Mouse (Mus musculus) hindbrain, embryonic 12.5 days (tissue): ENCODE data around the gene C9orf72. TPM values are rescaled to one million over a fixed set of nuclear protein-coding genes. Genes with fewer than 3 reads are reported as not detected.

Source experiments
- ATAC-seq: fragments of 200-750 bp; cut with Nextera tagmentation; 2 replicates; pipeline ENCODE4 v1.8.0; 2017; ENCODE audit warnings: moderate TSS enrichment; ENCODE audit not compliant: low FRiP score
- H3K27ac ChIP-seq: fragments of 300-500 bp; sonication (generic); 2 replicates; pipeline ENCODE4 v1.5.1; 2016; ENCODE audit warnings: mild to moderate bottlenecking
- H3K27me3 ChIP-seq: fragments of 300-500 bp; sonication (generic); 2 replicates; pipeline ENCODE4 v1.6.1; 2016; ENCODE audit warnings: mild to moderate bottlenecking
- H3K36me3 ChIP-seq: fragments of 300-500 bp; sonication (generic); 2 replicates; pipeline ENCODE4 v1.6.1; 2016; ENCODE audit warnings: mild to moderate bottlenecking
- H3K4me1 ChIP-seq: fragments of 300-500 bp; sonication (generic); 2 replicates; pipeline ENCODE4 v1.6.1; 2016
- H3K4me2 ChIP-seq: fragments of 300-500 bp; sonication (generic); replicated peaks from 2 replicates; pipeline ENCODE4 v1.6.1; 2016; ENCODE audit warnings: mild to moderate bottlenecking
- H3K4me3 ChIP-seq: fragments of 300-500 bp; sonication (generic); 2 replicates; pipeline ENCODE4 v1.5.1; 2016; ENCODE audit warnings: mild to moderate bottlenecking
- H3K9ac ChIP-seq: fragments of 300-500 bp; sonication (generic); 2 replicates; pipeline ENCODE4 v1.6.1; 2016; ENCODE audit warnings: mild to moderate bottlenecking, moderate library complexity
- H3K9me3 ChIP-seq: fragments of 300-500 bp; sonication (generic); replicated peaks from 2 replicates; pipeline ENCODE4 v1.6.1; 2016; ENCODE audit warnings: mild to moderate bottlenecking
- WGBS: fragments of 180-500 bp; shearing (Covaris S2); methylation state at CpG from one replicate; pipeline ENCODE4 v1.1.7; 2016; 5-methylcytosine and 5-hydroxymethylcytosine counted together
- polyA plus RNA-seq: library from polyadenylated mRNA; unstranded; fragments of >200 nt; fragmentation: Nextera tagmentation; extraction: Ambion mirVana; gene quantifications from 2 replicates; pipeline ENCODE4 v1.2.1, GENCODE M21; 2016

Gene C9orf72
- polyA plus RNA-seq, 1 experiment from 2014 or later: 26.4 TPM

- no peak overlapping the region for H3K27ac ChIP-seq
- no peaks in the 10 kb centered on the region for H3K27me3 ChIP-seq
- H3K9me3 ChIP-seq: no peaks in the 10 kb centered on the region
- no peak overlapping the region for H3K4me3 ChIP-seq
- WGBS: 41% methylated on average over 4 of the region's 4 CpGs
- H3K36me3 ChIP-seq: peaks cover 10% of the 10 kb centered on the region; the same call in 1 of the 2 replicates
- ATAC-seq: no peak
- H3K4me1 ChIP-seq: peaks cover 8% of the 10 kb centered on the region; the same call in 1 of the 2 replicates
- H3K4me2 ChIP-seq: no peak overlapping the region
- no peak overlapping the region for H3K9ac ChIP-seq
Measured at GRCm38 (mm10) chr4:35221903-35222302, 4.1 kb downstream of the C9orf72 start.

DNA sequence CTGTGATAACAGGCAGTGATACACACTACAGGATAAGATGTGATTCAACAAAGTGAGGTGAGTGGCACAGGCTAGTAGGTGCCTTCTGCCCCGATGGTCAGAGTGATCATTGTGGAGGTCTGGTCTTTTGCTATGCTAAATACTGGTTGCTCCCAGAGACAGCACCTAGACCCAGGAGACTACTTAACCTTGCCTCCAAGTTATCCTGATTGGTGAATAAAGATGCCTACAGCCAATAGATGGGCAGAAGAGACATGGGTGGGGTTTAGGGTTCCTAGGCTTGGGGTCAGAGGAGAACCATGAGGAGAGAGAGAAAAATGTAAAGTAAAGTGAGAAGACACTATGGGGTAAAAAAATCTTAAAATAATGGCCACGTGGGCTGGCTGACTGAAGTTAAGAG, 4.8 kb downstream of the C9orf72 start:
- no peaks in the 10 kb centered on the region for H3K9me3 ChIP-seq
- 24% methylated on average over 2 of the region's 2 CpGs for WGBS
- H3K4me1 ChIP-seq: peaks cover 8% of the 10 kb centered on the region; the same call in 1 of the 2 replicates
- H3K36me3 ChIP-seq: peaks cover 12% of the 10 kb centered on the region; the same call in 1 of the 2 replicates
- no peak for ATAC-seq
- no peak overlapping the region for H3K27ac ChIP-seq
- no peak overlapping the region for H3K4me2 ChIP-seq
- no peak overlapping the region for H3K9ac ChIP-seq
- H3K4me3 ChIP-seq: no peak overlapping the region
- H3K27me3 ChIP-seq: no peaks in the 10 kb centered on the region

DNA sequence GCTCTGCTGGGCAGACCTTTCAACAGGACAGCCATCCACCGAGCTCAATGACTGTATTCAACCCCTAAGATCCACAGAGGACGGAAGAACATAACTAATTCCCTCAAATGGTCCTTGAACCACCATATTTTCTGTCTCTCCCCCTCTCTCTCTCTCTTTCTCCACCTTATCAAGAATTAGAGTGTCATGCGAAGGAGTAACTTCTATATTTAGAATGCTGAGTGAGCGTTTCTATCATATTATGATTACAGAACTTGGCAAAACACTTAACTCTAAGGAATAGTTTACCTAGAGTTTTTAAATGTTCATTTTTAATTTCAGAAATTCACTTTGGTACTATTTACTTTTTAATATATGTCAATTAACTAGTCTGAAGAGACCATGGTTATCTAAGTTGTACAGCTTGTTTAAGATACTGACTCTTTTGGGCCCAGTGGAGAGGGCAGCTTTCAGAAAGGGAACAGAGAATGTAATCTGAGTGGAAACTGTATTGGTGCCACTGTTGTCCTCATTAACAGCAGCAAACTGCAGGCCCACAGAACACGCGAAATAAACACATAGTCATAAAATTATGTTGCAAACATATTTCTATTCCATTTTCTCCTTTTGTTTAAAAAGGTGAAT, 5.8 kb downstream of the C9orf72 start:
- WGBS: 82% methylated on average over 6 of the region's 6 CpGs

GRCm38 (mm10) chr4:35204659-35205058, 21.3 kb downstream of the C9orf72 start:
- Histone ChIP-seq H3K36me3 (peaks cover 27% of the 10 kb centered on the region), H3K27me3 (no peaks in the 10 kb centered on the region), H3K27ac (no peak overlapping the region), H3K4me3 (no peak overlapping the region), H3K4me1 (no peaks in the 10 kb centered on the region), H3K9me3 (no peaks in the 10 kb centered on the region), H3K9ac (no peak overlapping the region), H3K4me2 (no peak overlapping the region)
- no peak for ATAC-seq
- WGBS: 64% methylated on average over 7 of the region's 7 CpGs

More for the DNA sequence above, 5.8 kb downstream of the C9orf72 start:
- H3K4me2 ChIP-seq: no peak overlapping the region
- ATAC-seq: no peak
- no peaks in the 10 kb centered on the region for H3K9me3 ChIP-seq
- peaks cover 21% of the 10 kb centered on the region; the same call in 1 of the 2 replicates for H3K36me3 ChIP-seq
- H3K4me3 ChIP-seq: no peak overlapping the region
- H3K4me1 ChIP-seq: peaks cover 8% of the 10 kb centered on the region; the same call in 1 of the 2 replicates
- no peaks in the 10 kb centered on the region for H3K27me3 ChIP-seq
- no peak overlapping the region for H3K9ac ChIP-seq
- no peak overlapping the region for H3K27ac ChIP-seq

- Histone ChIP-seq H3K4me1 (no peaks in the 10 kb centered on the region), H3K9me3 (no peaks in the 10 kb centered on the region), H3K36me3 (peaks cover 23% of the 10 kb centered on the region), H3K27ac (no peak overlapping the region), H3K4me3 (no peak overlapping the region), H3K27me3 (no peaks in the 10 kb centered on the region), H3K4me2 (no peak overlapping the region), H3K9ac (no peak overlapping the region)
- no peak for ATAC-seq
- 95% methylated on average over 2 of the region's 2 CpGs for WGBS
Measured at GRCm38 (mm10) chr4:35203724-35204123, 22.3 kb downstream of the C9orf72 start.

DNA sequence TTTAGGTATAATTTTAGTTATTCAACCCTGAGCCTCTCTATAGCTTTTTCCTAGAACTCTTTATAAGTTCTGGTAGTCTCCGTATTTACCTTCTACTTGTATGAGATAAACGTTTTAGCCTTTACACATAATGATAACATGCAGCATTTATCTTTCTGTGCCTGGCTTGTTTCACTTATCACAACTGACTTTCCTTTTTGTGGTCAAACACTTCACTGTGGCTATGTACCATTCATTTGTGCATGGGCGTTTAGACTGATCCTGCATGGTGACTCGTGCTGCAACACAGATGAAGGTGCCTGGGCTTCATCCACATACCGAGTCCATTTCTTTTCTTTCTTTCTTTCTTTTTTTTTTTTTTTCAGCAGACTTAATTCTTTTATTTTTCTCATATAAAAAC, 24.3 kb downstream of the C9orf72 start:
- H3K4me2 ChIP-seq: no peak overlapping the region
- H3K9me3 ChIP-seq: no peaks in the 10 kb centered on the region
- 94% methylated on average over 5 of the region's 5 CpGs for WGBS
- no peaks in the 10 kb centered on the region for H3K4me1 ChIP-seq
- H3K27ac ChIP-seq: no peak overlapping the region
- H3K36me3 ChIP-seq: peaks cover 26% of the 10 kb centered on the region
- ATAC-seq: no peak
- H3K9ac ChIP-seq: no peak overlapping the region
- no peaks in the 10 kb centered on the region for H3K27me3 ChIP-seq
- H3K4me3 ChIP-seq: no peak overlapping the region

DNA sequence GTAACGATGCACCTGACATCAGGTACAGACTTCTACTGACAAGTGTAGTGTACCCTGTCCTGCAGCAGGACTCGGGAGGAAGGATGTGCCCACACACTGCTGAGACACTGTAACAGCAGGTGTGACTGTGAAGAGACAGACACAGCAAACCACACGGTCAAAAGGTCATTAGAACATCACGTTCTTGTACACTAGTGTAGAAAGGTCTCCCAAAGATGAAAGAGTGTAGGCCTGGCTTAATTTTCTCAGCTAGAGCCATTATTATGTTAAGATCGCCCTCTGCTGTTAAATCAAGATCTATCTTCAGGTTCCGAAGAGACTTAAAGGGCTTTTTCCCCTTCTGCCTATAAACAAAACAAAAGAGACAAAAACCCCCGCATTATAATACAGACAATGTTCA, 33.2 kb downstream of the C9orf72 start:
- ATAC-seq: no peak
- Histone ChIP-seq H3K9me3 (no peaks in the 10 kb centered on the region), H3K4me1 (no peaks in the 10 kb centered on the region), H3K27me3 (no peaks in the 10 kb centered on the region), H3K27ac (no peak overlapping the region), H3K36me3 (peaks cover 4% of the 10 kb centered on the region; the same call in 1 of the 2 replicates), H3K4me3 (no peak overlapping the region), H3K9ac (no peak overlapping the region), H3K4me2 (no peak overlapping the region)
- WGBS: 39% methylated on average over 7 of the region's 7 CpGs

DNA sequence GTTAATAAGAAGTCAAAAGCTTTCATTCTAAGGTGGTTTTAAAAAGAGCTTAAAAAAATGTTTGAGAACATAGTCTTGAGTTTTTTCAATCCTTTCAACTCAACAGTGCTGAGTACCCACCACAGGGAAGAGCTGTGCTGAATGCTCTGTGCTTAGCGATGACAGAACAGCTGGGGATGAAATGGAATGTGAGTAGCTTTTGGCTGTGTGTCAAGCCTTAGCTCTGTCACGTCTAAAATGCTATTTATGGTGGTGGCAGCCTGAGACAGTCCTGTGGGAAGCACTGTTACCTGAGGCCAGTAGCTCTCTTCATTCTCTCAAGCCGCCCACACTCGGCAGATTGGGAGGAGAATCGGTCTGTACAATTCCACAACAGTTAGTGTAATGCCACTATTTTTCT, 36.2 kb downstream of the C9orf72 start:
- Histone ChIP-seq H3K27ac (no peak overlapping the region), H3K9ac (no peak overlapping the region), H3K4me2 (no peak overlapping the region), H3K36me3 (no peaks in the 10 kb centered on the region), H3K9me3 (no peaks in the 10 kb centered on the region), H3K4me1 (no peaks in the 10 kb centered on the region), H3K4me3 (no peak overlapping the region), H3K27me3 (no peaks in the 10 kb centered on the region)
- WGBS: 71% methylated on average over 5 of the region's 5 CpGs
- no peak for ATAC-seq

DNA sequence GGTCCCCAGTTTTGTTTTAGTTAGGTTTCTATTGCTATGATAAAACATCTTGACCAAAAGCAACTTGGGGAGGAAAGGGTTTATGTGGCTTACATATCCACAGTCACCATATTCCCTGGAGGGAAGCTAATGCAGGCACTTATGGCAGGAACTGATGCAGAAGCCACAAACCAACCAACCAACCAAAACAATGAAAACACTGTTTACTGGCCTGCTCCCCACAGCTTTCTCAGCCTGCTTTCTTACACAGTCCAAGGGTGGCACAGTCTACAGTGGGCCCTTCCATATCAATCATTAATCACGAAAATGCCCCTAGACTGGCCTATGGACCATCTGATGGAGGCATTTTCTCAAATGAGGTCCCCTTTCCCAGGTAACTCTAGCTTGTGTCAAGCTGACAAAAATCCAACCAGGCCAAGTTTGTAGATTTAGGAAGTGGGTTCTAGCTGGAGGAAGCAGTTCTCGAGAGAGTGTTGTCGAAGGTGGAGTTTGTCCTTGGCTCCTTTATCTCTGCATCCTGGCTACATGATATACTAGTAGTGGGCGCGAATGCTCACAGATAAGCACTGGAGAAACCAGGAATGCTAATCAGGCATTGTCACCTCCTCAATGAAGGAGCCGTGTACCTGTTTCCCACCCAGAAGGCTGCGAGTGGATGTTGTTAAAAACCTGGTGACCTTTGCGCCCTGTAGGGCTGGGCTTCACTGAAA, 38.2 kb downstream of the C9orf72 start:
- Histone ChIP-seq H3K4me2 (no peak overlapping the region), H3K4me3 (no peak overlapping the region), H3K36me3 (no peaks in the 10 kb centered on the region), H3K9me3 (no peaks in the 10 kb centered on the region), H3K9ac (no peak overlapping the region), H3K27me3 (no peaks in the 10 kb centered on the region), H3K27ac (no peak overlapping the region), H3K4me1 (no peaks in the 10 kb centered on the region)
- no peak for ATAC-seq
- 96% methylated on average over 8 of the region's 8 CpGs for WGBS

- H3K9ac ChIP-seq: no peak overlapping the region
- 72% methylated on average over 12 of the region's 12 CpGs for WGBS
- ATAC-seq: no peak
Measured at GRCm38 (mm10) chr4:35177926-35178645, 47.9 kb downstream of the C9orf72 start.

DNA sequence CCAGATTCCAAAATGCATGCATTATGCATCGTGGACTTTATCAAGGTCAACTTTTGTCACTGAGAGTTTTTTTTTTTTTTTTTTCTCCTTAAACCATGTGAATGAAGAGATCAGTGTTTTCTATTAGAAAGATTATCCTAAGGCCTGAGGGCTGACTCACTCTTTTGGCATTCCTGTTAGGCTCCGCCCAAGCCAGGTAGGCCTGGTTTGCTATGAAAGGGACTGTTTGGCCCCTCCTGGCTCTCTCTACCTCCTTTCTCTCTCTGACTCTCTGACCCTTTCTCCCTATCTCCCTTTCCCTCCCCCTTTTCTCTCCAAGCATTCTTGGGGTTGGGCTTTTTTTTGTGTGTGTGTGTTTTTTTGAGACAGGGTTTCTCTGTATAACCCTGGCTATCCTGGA, 50.4 kb downstream of the C9orf72 start:
- Histone ChIP-seq H3K4me2 (no peak overlapping the region), H3K9ac (no peak overlapping the region), H3K27ac (no peak overlapping the region), H3K4me1 (no peaks in the 10 kb centered on the region), H3K27me3 (no peaks in the 10 kb centered on the region), H3K36me3 (no peaks in the 10 kb centered on the region), H3K4me3 (no peak overlapping the region), H3K9me3 (no peaks in the 10 kb centered on the region)
- WGBS: 84% methylated on average over 2 of the region's 2 CpGs
- ATAC-seq: no peak

More at GRCm38 (mm10) chr4:35177926-35178645, 47.9 kb downstream of the C9orf72 start:
- no peak overlapping the region for H3K4me3 ChIP-seq
- no peaks in the 10 kb centered on the region for H3K27me3 ChIP-seq
- H3K4me2 ChIP-seq: no peak overlapping the region
- H3K36me3 ChIP-seq: no peaks in the 10 kb centered on the region
- no peak overlapping the region for H3K27ac ChIP-seq
- H3K9me3 ChIP-seq: no peaks in the 10 kb centered on the region
- H3K4me1 ChIP-seq: no peaks in the 10 kb centered on the region

GRCm38 (mm10) chr4:35173551-35173950, 52.4 kb downstream of the C9orf72 start:
- Histone ChIP-seq H3K36me3 (no peaks in the 10 kb centered on the region), H3K27ac (no peak overlapping the region), H3K9ac (no peak overlapping the region), H3K4me1 (no peaks in the 10 kb centered on the region), H3K27me3 (no peaks in the 10 kb centered on the region), H3K4me2 (no peak overlapping the region), H3K9me3 (no peaks in the 10 kb centered on the region), H3K4me3 (no peak overlapping the region)
- ATAC-seq: no peak
- WGBS: 67% methylated on average over 1 of the region's 1 CpGs
